Mouse (Mus musculus) lung, adult 2 months (tissue): ENCODE data around the gene Gns.

Source experiments
- CTCF ChIP-seq: fragments of 200-500 bp; IDR thresholded peaks from 2 replicates; pipeline ENCODE4 v1.5.1; 2011; ENCODE audit warnings: mild to moderate bottlenecking, low read length, control low read depth; ENCODE audit not compliant: insufficient read depth
- POLR2A ChIP-seq: fragments of 200-500 bp; IDR thresholded peaks from 2 replicates; pipeline ENCODE4 v1.6.1; 2011; ENCODE audit warnings: low read depth, mild to moderate bottlenecking, control low read depth, low read length, borderline replicate concordance; ENCODE audit errors: extremely low read depth

DNA sequence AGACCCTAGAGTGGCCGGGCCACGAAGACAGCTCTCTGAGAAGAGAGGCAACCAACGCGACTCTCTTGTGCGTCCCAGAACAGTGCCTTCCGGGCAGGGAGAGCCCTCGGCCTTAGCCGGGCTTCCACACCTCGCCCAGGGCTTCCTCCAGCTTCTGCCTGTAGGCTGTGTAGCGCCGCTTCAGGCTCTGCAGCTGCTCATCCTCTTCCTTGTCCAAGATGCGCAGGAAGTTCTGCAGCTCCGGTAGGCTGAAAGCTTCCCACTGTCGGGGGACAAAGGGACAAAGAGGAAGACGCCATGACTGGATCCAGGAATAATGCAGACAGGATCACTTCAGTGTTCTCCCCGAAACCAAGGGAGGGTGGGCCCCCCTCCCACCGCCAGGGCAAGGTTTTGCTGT lies 47.9 kb downstream of the Gns start:
- TF ChIP-seq POLR2A (no peak), CTCF (no peak)
